Comparison of ENCODE assay signal across 8 mouse cellular contexts in genomic region chr11:54936035-54936770, GRCm38 (mm10). TPM values are rescaled to one million over a fixed set of nuclear protein-coding genes. Genes with fewer than 3 reads are reported as not detected.
DNase-seq lines count a peak whose midpoint lies in the region; ATAC-seq lines count a peak whose summit lies in the region.

No protein-coding gene starts in this region.

- H3K9me3 ChIP-seq in kidney, embryonic 15.5 days (replicated peaks), result no peaks in the 10 kb centered on the region
- no peaks in the 10 kb centered on the region for H3K9me3 ChIP-seq in embryonic facial prominence, embryonic 10.5 days
- no peaks in the 10 kb centered on the region for H3K9me3 ChIP-seq in limb, embryonic 10.5 days (replicated peaks)
- no peaks in the 10 kb centered on the region for H3K9me3 ChIP-seq in kidney, embryonic 14.5 days (ENCODE audit: control insufficient read depth, low read length)

- 0 out of 2 replicates have a peak, but pooled peaks cover 7% of the 10 kb centered on the region for H3K4me1 ChIP-seq in kidney, embryonic 15.5 days
- H3K4me1 ChIP-seq in embryonic facial prominence, embryonic 10.5 days, result peaks cover 20% of the 10 kb centered on the region; the same call in 1 of the 2 replicates
- H3K4me1 ChIP-seq in limb, embryonic 10.5 days, result no peaks in the 10 kb centered on the region
- no peaks in the 10 kb centered on the region for H3K4me1 ChIP-seq in kidney, embryonic 14.5 days (ENCODE audit: control insufficient read depth, insufficient read depth, low read length)

- H3K9ac ChIP-seq in kidney, embryonic 15.5 days, result no peak overlapping the region
- H3K9ac ChIP-seq in kidney, embryonic 14.5 days (ENCODE audit: low read depth, low read length), result no peak overlapping the region

- H3K36me3 ChIP-seq in kidney, embryonic 15.5 days, result peaks cover 46% of the 10 kb centered on the region
- peaks cover 46% of the 10 kb centered on the region for H3K36me3 ChIP-seq in embryonic facial prominence, embryonic 10.5 days (replicated peaks)
- peaks cover 46% of the 10 kb centered on the region for H3K36me3 ChIP-seq in macrophage (ENCODE audit: inconsistent target)
- peaks cover 27% of the 10 kb centered on the region for H3K36me3 ChIP-seq in limb, embryonic 10.5 days
- peaks cover 30% of the 10 kb centered on the region; the same call in 1 of the 2 replicates for H3K36me3 ChIP-seq in kidney, embryonic 14.5 days (ENCODE audit: control insufficient read depth, insufficient read depth, low read length)

- no peak overlapping the region for H3K27ac ChIP-seq in kidney, embryonic 15.5 days
- 0 out of 2 replicates have a peak overlapping the region, but pooled peaks have one; percentile 10 for H3K27ac ChIP-seq in embryonic facial prominence, embryonic 10.5 days (replicated peaks)
- peak overlapping the region; percentile 86 for H3K27ac ChIP-seq in macrophage
- no peak overlapping the region for H3K27ac ChIP-seq in limb, embryonic 10.5 days
- H3K27ac ChIP-seq in kidney, embryonic 14.5 days (ENCODE audit: low read depth, low read length), result no peak overlapping the region

- WGBS in kidney, embryonic 15.5 days, result 38% methylated on average over 12 of the region's 12 CpGs
- WGBS in embryonic facial prominence, embryonic 10.5 days, result 40% methylated on average over 12 of the region's 12 CpGs
- WGBS in macrophage (ENCODE audit: missing documents), result 4% methylated on average over 12 of the region's 12 CpGs
- WGBS in limb, embryonic 10.5 days, result 31% methylated on average over 12 of the region's 12 CpGs
- WGBS in kidney, embryonic 14.5 days, result 26% methylated on average over 12 of the region's 12 CpGs

- H3K4me2 ChIP-seq in kidney, embryonic 15.5 days, result no peak overlapping the region
- no peak overlapping the region for H3K4me2 ChIP-seq in kidney, embryonic 14.5 days (replicated peaks; ENCODE audit: low read depth, low read length)

- no peaks in the 10 kb centered on the region for H3K27me3 ChIP-seq in kidney, embryonic 15.5 days
- H3K27me3 ChIP-seq in embryonic facial prominence, embryonic 10.5 days (replicated peaks; ENCODE audit: low read depth, poor library complexity, severe bottlenecking), result no peaks in the 10 kb centered on the region
- H3K27me3 ChIP-seq in limb, embryonic 10.5 days (ENCODE audit: low read depth, poor library complexity, severe bottlenecking), result no peaks in the 10 kb centered on the region
- H3K27me3 ChIP-seq in kidney, embryonic 14.5 days (ENCODE audit: control insufficient read depth, insufficient read depth, low read length), result no peaks in the 10 kb centered on the region

- H3K4me3 ChIP-seq in kidney, embryonic 15.5 days (replicated peaks), result no peak overlapping the region
- no peak overlapping the region for H3K4me3 ChIP-seq in embryonic facial prominence, embryonic 10.5 days
- no peak overlapping the region for H3K4me3 ChIP-seq in macrophage (ENCODE audit: inconsistent target)
- no peak overlapping the region for H3K4me3 ChIP-seq in limb, embryonic 10.5 days
- no peak overlapping the region for H3K4me3 ChIP-seq in kidney, embryonic 14.5 days (ENCODE audit: low read length)

- ATAC-seq in kidney, embryonic 15.5 days (replicated peaks; ENCODE audit: low FRiP score), result 0 out of 2 replicates have a peak, but pooled peaks have one; percentile 30
- no peak for ATAC-seq in kidney, embryonic 14.5 days (ENCODE audit: low FRiP score, low TSS enrichment)

- no peak for DNase-seq in kidney, postnatal 4 days
- DNase-seq in ES-CJ7 (ENCODE audit: low read depth, low spot score), result peak; percentile 56
- DNase-seq in embryonic facial prominence, embryonic 10.5 days (ENCODE audit: low spot score), result no peak
- DNase-seq in embryo, embryonic 10 days (ENCODE audit: low spot score), result no peak
- no peak for DNase-seq in limb, embryonic 10.5 days (ENCODE audit: low spot score)

- peaks cover 28% of the 10 kb centered on the region for H3K79me2 ChIP-seq in macrophage (ENCODE audit: inconsistent target)

RNA-seq across cellular contexts. Expression of gene Tnip1, which starts 26.5 kb away (rescaled TPM):
- 16.8 and 20.7 TPM in 2 replicates for polyA plus RNA-seq in kidney, embryonic 15.5 days (2015; fragmentation: Nextera tagmentation; extraction: Ambion mirVana)
- 11.7 and 11.9 TPM in 2 replicates for polyA plus RNA-seq in embryonic facial prominence, embryonic 10.5 days (2016; fragmentation: Nextera tagmentation; extraction: Ambion mirVana)
- total RNA-seq in macrophage (2018; cell fraction: chromatin; rRNA removed), result 1,000 to 10,000 TPM in 3 of 26 experiments, 100 to 1,000 TPM in 23; 121 to 1,718 (median 405) TPM
- total RNA-seq in macrophage (2018; cell fraction: cytosol; rRNA removed), result 100 to 1,000 TPM in 16 of 26 experiments, 10 to 100 TPM in 10; 68.4 to 348 (median 120) TPM
- 100 to 1,000 TPM in 19 of 26 experiments, 10 to 100 TPM in 7; 51.2 to 591 (median 250) TPM for total RNA-seq in macrophage (2018; cell fraction: nucleus; rRNA removed)
- polyA plus RNA-seq in macrophage (2018), result 45.9 to 108 TPM (median 70.5 TPM) in 3 replicates
- polyA plus RNA-seq in limb, embryonic 10.5 days (2016; fragmentation: Nextera tagmentation; extraction: Ambion mirVana), result 10.0 and 14.0 TPM in 2 replicates
- polyA plus RNA-seq in kidney, embryonic 14.5 days (2014; fragmentation: Nextera tagmentation; extraction: Ambion mirVana), result 12.3 and 14.8 TPM in 2 replicates

RNA-seq across cellular contexts. Expression of gene Gpx3, which starts 34.0 kb away (rescaled TPM):
- 156 and 157 TPM in 2 replicates for polyA plus RNA-seq in kidney, embryonic 15.5 days (2015; fragmentation: Nextera tagmentation; extraction: Ambion mirVana)
- polyA plus RNA-seq in embryonic facial prominence, embryonic 10.5 days (2016; fragmentation: Nextera tagmentation; extraction: Ambion mirVana), result 72.8 and 90.1 TPM in 2 replicates
- 1 to 10 TPM in 17 of 26 experiments, under 1 TPM in 3, not detected in 6; 0.59 to 10.0 (median 2.2) TPM for total RNA-seq in macrophage (2018; cell fraction: chromatin; rRNA removed)
- 100 to 1,000 TPM in 16 of 26 experiments, 10 to 100 TPM in 10; 81.5 to 363 (median 177) TPM for total RNA-seq in macrophage (2018; cell fraction: cytosol; rRNA removed)
- total RNA-seq in macrophage (2018; cell fraction: nucleus; rRNA removed), result 100 to 1,000 TPM in 1 of 26 experiments, 10 to 100 TPM in 25; 22.4 to 113 (median 50.5) TPM
- polyA plus RNA-seq in macrophage (2018), result 191 to 766 TPM (median 446 TPM) in 3 replicates
- polyA plus RNA-seq in limb, embryonic 10.5 days (2016; fragmentation: Nextera tagmentation; extraction: Ambion mirVana), result 52.0 and 60.7 TPM in 2 replicates
- polyA plus RNA-seq in kidney, embryonic 14.5 days (2014; fragmentation: Nextera tagmentation; extraction: Ambion mirVana), result 83.0 and 101 TPM in 2 replicates

Comparison
In these comparisons a context has a peak if more than half of its experiments do, and no peak if none do; other contexts are left out.
1. H3K27ac ChIP-seq: peak in embryonic facial prominence, embryonic 10.5 days (single experiment) and macrophage (single experiment); none in kidney, embryonic 15.5 days (single experiment), limb, embryonic 10.5 days (single experiment) and kidney, embryonic 14.5 days (single experiment).